Mouse (Mus musculus) embryonic facial prominence, embryonic 13.5 days (tissue): ENCODE measurements around the gene Asgr1. TPM values are rescaled to one million over a fixed set of nuclear protein-coding genes. Genes with fewer than 3 reads are reported as not detected.

Experiments
- ATAC-seq: fragments of 200-750 bp; cut with Nextera tagmentation; 2 replicates; pipeline ENCODE4 v1.8.0; 2017; ENCODE audit warnings: low read depth; ENCODE audit not compliant: insufficient number of reproducible peaks, insufficient read depth, low FRiP score, low TSS enrichment
- H3K27ac ChIP-seq: fragments of 300-500 bp; sonication (generic); 2 replicates; pipeline ENCODE4 v1.5.1; 2015; ENCODE audit warnings: moderate library complexity, mild to moderate bottlenecking, inconsistent platforms
- H3K27me3 ChIP-seq: fragments of 300-500 bp; sonication (generic); 2 replicates; pipeline ENCODE4 v1.6.1; 2015; ENCODE audit warnings: mild to moderate bottlenecking, inconsistent platforms
- H3K36me3 ChIP-seq: fragments of 300-500 bp; sonication (generic); 2 replicates; pipeline ENCODE4 v1.6.1; 2015; ENCODE audit warnings: mild to moderate bottlenecking, inconsistent platforms
- H3K4me1 ChIP-seq: fragments of 300-500 bp; sonication (generic); 2 replicates; pipeline ENCODE4 v1.6.1; 2015; ENCODE audit warnings: inconsistent platforms
- H3K4me2 ChIP-seq: fragments of 300-500 bp; sonication (generic); 2 replicates; pipeline ENCODE4 v1.6.1; 2015; ENCODE audit warnings: moderate library complexity, mild to moderate bottlenecking, inconsistent platforms
- H3K4me3 ChIP-seq: fragments of 300-500 bp; sonication (generic); 2 replicates; pipeline ENCODE4 v1.5.1; 2015; ENCODE audit warnings: mild to moderate bottlenecking, inconsistent platforms
- H3K9ac ChIP-seq: fragments of 300-500 bp; sonication (generic); 2 replicates; pipeline ENCODE4 v1.6.1; 2015; ENCODE audit warnings: mild to moderate bottlenecking, inconsistent platforms
- H3K9me3 ChIP-seq: fragments of 300-500 bp; sonication (generic); 2 replicates; pipeline ENCODE4 v1.6.1; 2016; ENCODE audit warnings: inconsistent platforms
- WGBS: fragments of 180-500 bp; shearing (Covaris S2); methylation state at CpG from one replicate; pipeline ENCODE4 v1.1.7; 2015; ENCODE audit warnings: mixed read lengths; 5-methylcytosine and 5-hydroxymethylcytosine counted together
- polyA plus RNA-seq: library from polyadenylated mRNA; unstranded; fragments of >200 nt; fragmentation: Nextera tagmentation; extraction: Ambion mirVana; gene quantifications from 2 replicates; pipeline ENCODE4 v1.2.1, GENCODE M21; 2015

Gene Asgr1
- polyA plus RNA-seq, 1 experiment from 2014 or later, result 0.24 TPM

GRCm38 (mm10) chr11:70017199-70017767 lies 36.6 kb upstream of the Asgr1 start:
- H3K4me3 ChIP-seq, result peak overlapping the region; percentile 69
- H3K36me3 ChIP-seq, result peaks cover 21% of the 10 kb centered on the region
- H3K9ac ChIP-seq, result peak overlapping the region; percentile 88
- peak overlapping the region; percentile 85 for H3K4me2 ChIP-seq
- H3K9me3 ChIP-seq, result no peaks in the 10 kb centered on the region
- 30% methylated on average over 7 of the region's 7 CpGs for WGBS
- peak overlapping the region; percentile 95 for H3K27ac ChIP-seq
- H3K27me3 ChIP-seq, result no peaks in the 10 kb centered on the region
- H3K4me1 ChIP-seq, result peaks cover 56% of the 10 kb centered on the region
- no peak for ATAC-seq

GRCm38 (mm10) chr11:70018131-70018990 lies 35.5 kb upstream of the Asgr1 start:
- no peak for ATAC-seq
- peaks cover 64% of the 10 kb centered on the region for H3K4me1 ChIP-seq
- under 1% methylated on average over 24 of the region's 25 CpGs for WGBS
- no peaks in the 10 kb centered on the region for H3K27me3 ChIP-seq
- H3K4me2 ChIP-seq, result peak overlapping the region; percentile 85
- no peaks in the 10 kb centered on the region for H3K9me3 ChIP-seq
- H3K27ac ChIP-seq, result peak overlapping the region; percentile 95
- H3K9ac ChIP-seq, result peak overlapping the region; percentile 88
- peak overlapping the region; percentile 69 for H3K4me3 ChIP-seq
- H3K36me3 ChIP-seq, result peaks cover 10% of the 10 kb centered on the region

- Histone ChIP-seq H3K4me2 (peak overlapping the region; percentile 85), H3K9me3 (no peaks in the 10 kb centered on the region), H3K36me3 (no peaks in the 10 kb centered on the region), H3K9ac (peak overlapping the region; percentile 88), H3K4me3 (peak overlapping the region; percentile 69), H3K4me1 (peaks cover 69% of the 10 kb centered on the region), H3K27ac (peak overlapping the region; percentile 95), H3K27me3 (no peaks in the 10 kb centered on the region)
- no peak for ATAC-seq
- 0% methylated on average over 1 of the region's 2 CpGs for WGBS
Observed at GRCm38 (mm10) chr11:70019495-70020021, 34.3 kb upstream of the Asgr1 start.

GRCm38 (mm10) chr11:70020022-70020631 lies 33.8 kb upstream of the Asgr1 start:
- H3K27me3 ChIP-seq, result no peaks in the 10 kb centered on the region
- no peaks in the 10 kb centered on the region for H3K36me3 ChIP-seq
- peak overlapping the region; percentile 69 for H3K4me3 ChIP-seq
- H3K4me1 ChIP-seq, result peaks cover 70% of the 10 kb centered on the region
- H3K9ac ChIP-seq, result peak overlapping the region; percentile 88
- peak overlapping the region; percentile 85 for H3K4me2 ChIP-seq
- peak overlapping the region; percentile 95 for H3K27ac ChIP-seq
- no peak for ATAC-seq
- no peaks in the 10 kb centered on the region for H3K9me3 ChIP-seq
- WGBS, result 9% methylated on average over 8 of the region's 8 CpGs

GRCm38 (mm10) chr11:70020731-70021263 lies 33.1 kb upstream of the Asgr1 start:
- no peaks in the 10 kb centered on the region for H3K27me3 ChIP-seq
- H3K9me3 ChIP-seq, result no peaks in the 10 kb centered on the region
- peak; percentile 66; the same call in 1 of the 2 replicates for ATAC-seq
- 2% methylated on average over 8 of the region's 8 CpGs for WGBS
- H3K4me1 ChIP-seq, result peaks cover 77% of the 10 kb centered on the region
- peak overlapping the region; percentile 95 for H3K27ac ChIP-seq
- peak overlapping the region; percentile 69 for H3K4me3 ChIP-seq
- H3K36me3 ChIP-seq, result no peaks in the 10 kb centered on the region
- H3K4me2 ChIP-seq, result peak overlapping the region; percentile 85
- peak overlapping the region; percentile 88 for H3K9ac ChIP-seq

GRCm38 (mm10) chr11:70021264-70022132 lies 32.4 kb upstream of the Asgr1 start:
- peak overlapping the region; percentile 69 for H3K4me3 ChIP-seq

GRCm38 (mm10) chr11:70023481-70024150 lies 30.3 kb upstream of the Asgr1 start:
- peaks cover 93% of the 10 kb centered on the region for H3K4me1 ChIP-seq
- ATAC-seq, result no peak
- peak overlapping the region; percentile 59 for H3K9ac ChIP-seq
- no peaks in the 10 kb centered on the region for H3K27me3 ChIP-seq
- no peaks in the 10 kb centered on the region for H3K36me3 ChIP-seq
- H3K27ac ChIP-seq, result 0 out of 2 replicates have a peak overlapping the region, but pooled peaks have one; percentile 48
- H3K9me3 ChIP-seq, result no peaks in the 10 kb centered on the region
- WGBS, result 4% methylated on average over 26 of the region's 29 CpGs
- H3K4me2 ChIP-seq, result peak overlapping the region; percentile 59
- peak overlapping the region; percentile 36 for H3K4me3 ChIP-seq

More at GRCm38 (mm10) chr11:70021264-70022132, 32.4 kb upstream of the Asgr1 start:
- H3K27me3 ChIP-seq, result no peaks in the 10 kb centered on the region
- peak overlapping the region; percentile 85 for H3K4me2 ChIP-seq
- H3K4me1 ChIP-seq, result peaks cover 84% of the 10 kb centered on the region
- H3K27ac ChIP-seq, result peak overlapping the region; percentile 95
- no peaks in the 10 kb centered on the region for H3K36me3 ChIP-seq
- H3K9me3 ChIP-seq, result no peaks in the 10 kb centered on the region
- WGBS, result 1% methylated on average over 40 of the region's 40 CpGs
- peak overlapping the region; percentile 88 for H3K9ac ChIP-seq
- peak; percentile 75 for ATAC-seq

- peak overlapping the region; percentile 16; the same call in 1 of the 2 replicates for H3K27ac ChIP-seq
- H3K4me3 ChIP-seq, result peak overlapping the region; percentile 36
- peak overlapping the region; percentile 59 for H3K9ac ChIP-seq
- peak overlapping the region; percentile 59 for H3K4me2 ChIP-seq
- H3K9me3 ChIP-seq, result no peaks in the 10 kb centered on the region
- WGBS, result 20% methylated on average over 6 of the region's 6 CpGs
- no peaks in the 10 kb centered on the region for H3K36me3 ChIP-seq
- ATAC-seq, result no peak
- no peaks in the 10 kb centered on the region for H3K27me3 ChIP-seq
- H3K4me1 ChIP-seq, result peaks cover 95% of the 10 kb centered on the region
Observed at GRCm38 (mm10) chr11:70024151-70024514, 29.8 kb upstream of the Asgr1 start.

GRCm38 (mm10) chr11:70026689-70027088 lies 27.2 kb upstream of the Asgr1 start:
- Histone ChIP-seq H3K27me3 (no peaks in the 10 kb centered on the region), H3K9ac (peak overlapping the region; percentile 62; the same call in 1 of the 2 replicates), H3K4me2 (peak overlapping the region; percentile 65), H3K4me1 (peaks cover 82% of the 10 kb centered on the region), H3K9me3 (no peaks in the 10 kb centered on the region), H3K4me3 (peak overlapping the region; percentile 22), H3K27ac (peak overlapping the region; percentile 90), H3K36me3 (peaks cover 15% of the 10 kb centered on the region)
- peak; percentile 40; the same call in 1 of the 2 replicates for ATAC-seq
- 3% methylated on average over 17 of the region's 19 CpGs for WGBS

- Histone ChIP-seq H3K4me1 (peaks cover 76% of the 10 kb centered on the region), H3K36me3 (peaks cover 22% of the 10 kb centered on the region), H3K9me3 (no peaks in the 10 kb centered on the region), H3K27me3 (no peaks in the 10 kb centered on the region), H3K27ac (peak overlapping the region; percentile 90), H3K4me3 (peak overlapping the region; percentile 22; the same call in 1 of the 2 replicates), H3K4me2 (peak overlapping the region; percentile 65), H3K9ac (peak overlapping the region; percentile 62; the same call in 1 of the 2 replicates)
- WGBS, result 37% methylated on average over 9 of the region's 9 CpGs
- no peak for ATAC-seq
Observed at GRCm38 (mm10) chr11:70027397-70027796, 26.5 kb upstream of the Asgr1 start.
